Mouse (Mus musculus) retina, postnatal 1 day (tissue): ENCODE measurements around the gene Robo1.

Source experiments
- DNase-seq: peaks from one replicate; pipeline ENCODE4 v3.0.0-alpha.2; 2012

Robo1 gene

DNA sequence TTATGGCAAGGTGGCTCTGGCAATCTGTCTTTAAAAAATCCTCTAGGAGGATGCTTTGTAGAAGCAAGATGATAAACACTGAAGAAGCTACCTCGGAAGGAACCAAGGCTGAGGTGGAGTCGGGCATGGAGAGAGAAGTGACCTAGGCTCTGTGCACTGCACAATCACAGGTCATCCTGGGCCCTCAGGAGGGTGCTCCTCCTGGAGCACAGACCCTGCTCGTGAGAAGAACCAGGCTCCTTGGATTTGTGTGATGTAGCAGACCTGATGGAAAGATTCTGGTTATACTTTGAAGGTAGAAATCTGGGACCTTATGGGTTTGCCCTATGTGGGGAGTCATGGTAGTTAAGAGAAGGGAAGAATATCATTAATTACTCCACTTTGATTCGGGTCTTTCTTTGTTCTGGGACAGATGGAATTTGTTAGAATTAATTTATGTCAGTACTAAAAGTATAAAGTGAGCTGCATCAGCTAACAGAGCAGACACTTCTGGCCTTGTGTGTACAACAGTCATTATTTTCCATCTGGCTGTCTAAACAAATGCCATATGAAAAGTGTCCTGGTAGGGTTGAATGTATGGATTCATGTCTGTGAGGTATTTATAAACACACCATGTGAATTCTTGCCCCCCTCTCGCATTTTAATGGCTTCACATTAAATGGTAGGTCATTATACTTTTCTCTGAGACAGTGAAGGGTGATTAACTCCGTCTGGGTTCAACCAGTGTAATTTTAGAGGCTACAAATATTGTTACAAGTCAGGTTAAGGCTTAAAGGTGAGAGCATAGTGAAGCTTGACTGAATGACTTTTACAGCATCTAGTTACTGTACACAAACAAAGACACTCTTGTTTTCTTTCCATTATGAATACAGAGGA is 377.7 kb downstream of the Robo1 start:
- no peak for DNase-seq

- no peak for DNase-seq
Measured at GRCm38 (mm10) chr16:72686480-72687053, 378.5 kb downstream of the Robo1 start.

GRCm38 (mm10) chr16:72687651-72688050 is 379.5 kb downstream of the Robo1 start:
- no peak for DNase-seq

DNA sequence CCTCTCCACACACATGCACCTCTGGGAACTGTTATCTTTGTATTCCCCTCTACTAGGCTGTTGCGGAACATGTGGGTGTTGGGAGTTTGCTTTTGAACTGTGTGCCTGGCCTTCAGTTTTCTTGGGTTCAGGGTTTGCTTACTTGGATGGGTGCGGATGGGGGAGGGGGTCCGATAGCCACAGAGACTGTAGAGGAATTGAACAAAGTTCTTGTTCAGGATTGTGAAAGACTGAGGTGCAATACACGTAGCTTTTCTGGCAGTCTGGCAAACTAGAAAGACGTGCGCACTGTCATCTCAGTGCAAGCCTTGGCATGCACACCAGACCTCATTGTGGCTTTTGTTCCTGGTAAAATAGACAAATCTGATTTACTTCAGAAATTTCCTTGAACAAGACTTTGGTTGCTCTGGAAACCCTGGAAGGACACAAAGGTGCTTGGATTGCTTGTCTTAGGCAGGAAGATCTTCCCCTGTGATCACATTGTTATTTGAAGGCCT is 380.1 kb downstream of the Robo1 start:
- DNase-seq: no peak

GRCm38 (mm10) chr16:72691909-72692308 is 383.8 kb downstream of the Robo1 start:
- DNase-seq: no peak

DNA sequence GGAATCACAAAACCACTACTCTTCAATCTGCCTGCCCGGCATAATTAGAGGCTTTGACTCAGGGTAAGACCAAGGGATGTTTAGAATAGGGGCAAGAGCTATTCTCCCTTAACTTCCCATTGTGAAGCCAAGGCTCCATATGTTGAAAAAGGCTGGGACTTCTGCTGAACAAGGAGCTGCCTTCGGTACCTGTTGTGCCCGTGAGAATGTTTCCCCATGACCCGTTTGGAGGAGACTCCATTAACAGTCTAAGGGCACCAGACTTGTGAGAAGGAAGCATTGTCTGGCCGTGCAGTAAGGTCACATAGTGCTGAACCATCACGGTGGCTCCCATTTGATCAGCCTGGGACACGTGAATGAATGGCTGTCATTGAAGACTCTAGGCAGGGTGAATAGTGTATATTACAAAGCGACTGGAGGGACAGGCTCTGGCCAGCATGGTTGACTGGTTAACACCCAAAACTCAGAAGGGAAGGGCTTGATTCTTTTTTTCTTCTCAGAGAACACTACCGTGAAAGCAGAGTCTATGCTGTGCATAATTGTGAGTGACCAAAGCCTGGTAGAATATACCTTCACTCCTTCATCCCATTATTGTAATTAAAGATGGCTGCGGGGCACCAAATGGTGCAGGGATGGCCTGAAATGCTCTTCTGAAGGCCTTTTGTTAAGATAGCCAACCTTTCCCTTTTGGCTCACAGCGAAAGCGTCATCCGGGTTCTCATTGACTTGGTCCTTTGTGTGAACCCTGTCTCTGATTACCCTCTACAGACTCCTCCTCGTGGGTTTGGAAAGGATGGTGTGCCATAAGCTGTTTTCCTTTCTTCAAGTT is 385.6 kb downstream of the Robo1 start:
- DNase-seq: peak; percentile 43

GRCm38 (mm10) chr16:72694787-72695186 is 386.7 kb downstream of the Robo1 start:
- DNase-seq: no peak

DNA sequence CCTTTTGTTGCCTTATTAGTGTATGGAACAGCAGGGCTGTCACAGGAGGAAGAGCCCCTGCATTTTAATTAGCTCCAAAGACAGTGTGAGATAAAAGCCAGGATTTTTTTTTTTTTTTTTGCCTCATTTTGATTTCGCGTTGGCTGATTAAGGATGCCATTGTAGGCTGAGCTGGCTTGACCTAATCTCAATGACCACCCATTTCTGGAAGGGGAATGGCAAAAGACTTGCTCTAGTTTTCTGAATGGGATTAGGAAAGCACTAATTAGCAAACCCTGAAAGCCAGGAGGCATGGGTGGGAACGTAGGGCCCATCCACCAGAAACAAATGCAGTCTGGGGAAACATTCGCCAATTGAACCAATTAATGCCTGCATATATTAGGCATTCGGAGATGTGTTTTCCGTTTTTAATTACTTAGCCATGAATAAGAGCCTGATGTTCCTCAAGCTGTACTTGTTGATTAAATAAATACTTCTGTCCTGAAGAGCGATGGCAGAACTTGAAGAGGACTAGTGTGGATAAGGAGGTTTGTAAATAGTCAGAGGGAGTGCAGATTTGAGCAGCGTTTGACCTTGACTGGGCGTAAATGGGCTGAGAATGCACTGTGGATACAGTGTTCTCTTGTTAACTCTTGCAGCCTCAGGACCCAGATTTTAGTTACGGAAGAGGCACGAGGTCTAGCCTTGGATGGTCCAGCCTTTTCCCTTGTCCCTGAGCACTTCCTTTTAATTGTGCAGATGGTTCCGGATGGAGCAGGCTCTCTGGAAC is 391.3 kb downstream of the Robo1 start:
- DNase-seq: peak; percentile 94

- DNase-seq: no peak
Measured at GRCm38 (mm10) chr16:72700297-72700696, 392.2 kb downstream of the Robo1 start.

DNA sequence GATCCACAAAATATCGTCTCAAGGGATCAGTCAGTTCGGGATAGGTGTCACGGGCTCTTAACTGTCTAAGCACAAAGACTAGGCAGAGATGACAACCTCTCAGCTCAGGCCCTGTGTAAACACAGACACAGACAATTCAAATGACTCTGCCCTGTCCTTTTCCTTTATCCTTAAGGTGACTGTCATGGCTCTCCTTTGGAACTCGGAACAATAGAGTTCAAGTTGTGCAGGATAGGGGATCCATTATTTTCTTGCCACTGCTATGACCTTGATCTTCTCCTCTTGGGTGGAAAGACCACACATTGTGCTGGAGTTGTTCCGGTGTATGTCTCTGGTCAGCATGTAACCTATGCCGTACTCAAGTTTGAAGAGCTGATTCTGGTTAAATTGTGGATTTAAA is 395.4 kb downstream of the Robo1 start:
- DNase-seq: no peak

GRCm38 (mm10) chr16:72705851-72706250 is 397.7 kb downstream of the Robo1 start:
- DNase-seq: no peak

- DNase-seq: no peak
Measured at GRCm38 (mm10) chr16:72708526-72708925, 400.4 kb downstream of the Robo1 start.

- DNase-seq: no peak
Measured at GRCm38 (mm10) chr16:72717118-72717802, 409.2 kb downstream of the Robo1 start.

DNA sequence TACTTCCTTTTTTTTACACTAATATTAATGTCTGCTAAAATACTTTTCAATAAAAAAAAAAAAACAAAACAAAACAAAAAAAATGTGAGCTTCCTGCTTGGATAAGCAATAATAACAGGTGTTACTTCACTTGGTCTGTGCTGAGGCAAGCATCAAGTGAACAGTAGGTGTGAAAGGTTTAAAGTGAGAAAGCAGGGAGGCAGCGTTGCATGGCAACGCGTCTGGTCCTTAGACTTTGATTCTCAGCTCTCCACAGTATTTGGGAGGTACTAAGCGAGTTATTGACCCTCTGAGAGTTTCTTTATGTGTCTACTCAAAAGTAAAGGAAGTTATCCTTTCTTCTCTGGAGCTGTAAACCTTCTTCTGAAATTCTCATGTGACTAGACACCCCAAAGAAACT is 411.0 kb downstream of the Robo1 start:
- DNase-seq: no peak

DNA sequence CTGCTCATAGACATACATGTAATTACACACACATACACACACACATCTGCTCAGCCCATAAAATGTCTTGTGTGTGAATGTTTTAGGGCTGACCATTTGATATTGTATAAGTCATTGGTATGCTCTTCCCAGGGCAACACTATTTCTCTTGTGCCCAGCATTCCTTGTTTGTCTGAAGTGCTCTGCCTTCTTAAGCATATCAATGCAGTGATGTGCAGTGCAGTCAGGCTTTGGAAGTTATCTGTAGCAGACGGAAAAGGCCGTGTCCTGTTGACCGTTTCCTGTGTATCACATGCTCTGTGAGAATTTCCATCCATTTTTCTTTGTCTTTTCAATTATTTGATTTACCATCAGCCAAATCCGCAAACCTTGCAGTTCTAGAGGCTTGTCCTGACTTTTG is 412.9 kb downstream of the Robo1 start:
- DNase-seq: no peak

DNA sequence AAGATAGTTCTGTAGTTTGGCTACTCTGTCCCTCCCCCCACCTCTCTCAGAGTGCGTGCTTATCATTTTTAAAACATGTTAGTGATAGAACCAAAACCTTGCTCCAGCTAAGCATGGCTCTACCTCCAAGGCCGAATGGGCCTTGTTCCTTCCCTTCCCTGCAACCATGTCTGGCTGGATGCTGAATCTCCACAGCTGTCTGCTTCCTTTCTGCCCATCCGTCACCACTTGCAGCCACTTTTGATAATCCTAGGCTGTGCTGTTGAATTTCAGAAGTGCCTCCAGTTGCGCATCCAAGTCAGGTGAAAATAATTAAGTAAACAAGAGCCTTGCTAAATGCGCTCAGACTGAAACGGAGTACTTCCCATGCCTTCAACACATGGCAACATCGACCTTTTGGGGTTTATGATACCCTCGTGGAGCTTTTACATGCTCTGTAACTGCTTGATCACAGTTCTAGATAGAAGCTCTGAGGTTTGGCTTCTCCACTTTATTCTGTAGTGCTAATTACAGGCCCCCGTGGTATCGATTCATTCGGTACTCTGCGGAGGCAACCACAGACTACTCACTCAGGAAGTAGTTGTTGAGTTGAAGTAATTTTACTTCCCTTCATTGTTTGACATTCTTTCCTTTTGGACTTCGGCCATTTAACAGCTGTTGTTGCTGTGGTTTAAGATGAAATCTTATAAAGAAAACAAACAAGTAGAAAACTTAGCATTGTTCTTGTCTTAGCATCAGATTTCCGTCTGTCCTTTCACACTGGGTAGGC is 413.8 kb downstream of the Robo1 start:
- no peak for DNase-seq

DNA sequence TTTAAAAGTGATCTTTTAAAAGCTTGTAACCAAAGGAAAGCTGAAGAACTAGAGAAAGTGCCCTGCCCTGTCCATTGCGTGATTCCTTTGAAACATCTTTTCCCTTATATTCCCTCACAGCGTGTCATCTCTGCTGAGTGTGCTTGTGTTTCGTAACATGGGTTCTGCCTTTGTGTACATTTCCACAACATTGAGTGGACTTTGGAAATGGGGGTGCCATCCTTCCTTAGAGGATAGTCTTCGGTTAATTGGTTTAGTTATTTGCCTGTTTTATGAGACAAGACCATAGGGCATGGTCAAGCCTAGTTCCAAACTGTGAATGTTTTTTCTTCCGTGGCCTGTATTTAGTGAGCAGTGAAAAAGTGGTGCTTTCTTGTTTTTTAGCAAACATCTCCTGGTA is 426.1 kb downstream of the Robo1 start:
- DNase-seq: no peak

DNA sequence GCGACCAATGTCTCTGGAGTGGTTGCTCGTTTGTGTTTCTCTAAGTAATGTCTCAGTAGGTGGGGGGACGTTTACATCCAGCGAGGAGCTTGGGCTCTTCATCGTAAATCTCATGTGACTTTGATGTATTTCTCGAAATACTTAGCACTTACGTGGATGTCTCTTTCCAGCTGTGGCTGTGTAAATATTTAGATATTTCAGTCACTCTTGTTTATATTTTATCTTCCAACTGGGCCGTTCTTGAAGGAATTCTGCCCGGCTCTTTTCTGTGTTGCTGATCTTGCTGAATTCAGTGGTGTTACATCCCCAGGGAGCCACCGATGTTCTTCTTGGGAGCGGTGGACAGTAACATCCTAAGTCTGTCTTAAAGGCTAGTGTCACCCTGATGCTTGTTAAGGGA is 427.1 kb downstream of the Robo1 start:
- no peak for DNase-seq

- DNase-seq: no peak
Measured at GRCm38 (mm10) chr16:72735588-72735987, 427.5 kb downstream of the Robo1 start.

- DNase-seq: no peak
Measured at GRCm38 (mm10) chr16:72737154-72737553, 429.0 kb downstream of the Robo1 start.

GRCm38 (mm10) chr16:72740218-72740617 is 432.1 kb downstream of the Robo1 start:
- DNase-seq: no peak
